Mouse (Mus musculus): Measurements from ENCODE around the gene Spns2.
"Not testable (repeated sequence)": the region's sequence is repeated elsewhere in the genome, so short reads cannot be mapped to it uniquely, and the experiment has no call there.

Gene Spns2

GRCm38 (mm10) chr11:72436271-72436670 lies 53.4 kb downstream of the Spns2 start:
- no peak for DNase-seq (ENCODE audit: low spot score)

GRCm38 (mm10) chr11:72435694-72436045 lies 54.0 kb downstream of the Spns2 start:
- DNase-seq (ENCODE audit: low spot score), result no peak

GRCm38 (mm10) chr11:72434963-72435693 lies 54.6 kb downstream of the Spns2 start, which contains the start of gene Ggt6:
TSS of gene Ggt6 (plus strand) at chr11:72435526.
- no peak for DNase-seq (ENCODE audit: low spot score)

GRCm38 (mm10) chr11:72430311-72431068 lies 59.2 kb downstream of the Spns2 start:
- DNase-seq (ENCODE audit: low spot score), result not testable (repeated sequence)

- peak; percentile 80 for DNase-seq (ENCODE audit: low spot score)
Measured at GRCm38 (mm10) chr11:72429288-72429690, 60.4 kb downstream of the Spns2 start.

GRCm38 (mm10) chr11:72428694-72429093 lies 61.0 kb downstream of the Spns2 start:
- peak; percentile 88 for DNase-seq (ENCODE audit: low spot score)

GRCm38 (mm10) chr11:72426884-72427283 lies 62.8 kb downstream of the Spns2 start:
- no peak for DNase-seq (ENCODE audit: low spot score)

GRCm38 (mm10) chr11:72425201-72425600 lies 64.5 kb downstream of the Spns2 start:
- no peak for DNase-seq (ENCODE audit: low spot score)

- no peak for DNase-seq (ENCODE audit: low spot score)
Measured at GRCm38 (mm10) chr11:72423686-72424085, 66.0 kb downstream of the Spns2 start.

GRCm38 (mm10) chr11:72421518-72422278 lies 68.0 kb downstream of the Spns2 start:
- DNase-seq (ENCODE audit: low spot score), result no peak

GRCm38 (mm10) chr11:72420460-72421122 lies 69.1 kb downstream of the Spns2 start:
- DNase-seq (ENCODE audit: low spot score), result no peak

GRCm38 (mm10) chr11:72419006-72419405 lies 70.7 kb downstream of the Spns2 start:
- no peak for DNase-seq (ENCODE audit: low spot score)

- DNase-seq (ENCODE audit: low spot score), result no peak
Measured at GRCm38 (mm10) chr11:72418227-72418626, 71.5 kb downstream of the Spns2 start.

GRCm38 (mm10) chr11:72417376-72417775 lies 72.3 kb downstream of the Spns2 start:
- no peak for DNase-seq (ENCODE audit: low spot score)

GRCm38 (mm10) chr11:72416666-72417065 lies 73.0 kb downstream of the Spns2 start:
- DNase-seq (ENCODE audit: low spot score), result no peak

- DNase-seq (ENCODE audit: low spot score), result peak; percentile 77
Measured at GRCm38 (mm10) chr11:72415155-72415554, 74.5 kb downstream of the Spns2 start.

- DNase-seq (ENCODE audit: low spot score), result no peak
Measured at GRCm38 (mm10) chr11:72413601-72414190, 76.0 kb downstream of the Spns2 start.

- DNase-seq (ENCODE audit: low spot score), result no peak
Measured at GRCm38 (mm10) chr11:72413016-72413415, 76.7 kb downstream of the Spns2 start.

- DNase-seq (ENCODE audit: low spot score), result no peak
Measured at GRCm38 (mm10) chr11:72411945-72412344, 77.8 kb downstream of the Spns2 start.

- no peak for DNase-seq (ENCODE audit: low spot score)
Measured at GRCm38 (mm10) chr11:72411093-72411921, 78.4 kb downstream of the Spns2 start, which contains the start of gene Smtnl2. TSS of gene Smtnl2 (minus strand) at chr11:72411713.
